Mouse (Mus musculus) brown adipose tissue, adult 24 weeks (tissue): ENCODE measurements at regions not wholly inside any gene's neighbourhood (a gene's known extent, or its start where the extent isn't known, plus 50 kb on each side); places are given as distances from the start of the nearest gene placed in this dataset.

Experiments
- H3K27ac ChIP-seq: fragments of 200-500 bp; replicated peaks from 2 replicates; pipeline ENCODE4 v1.5.1; 2012; ENCODE audit warnings: low read depth, mild to moderate bottlenecking, low read length
- H3K4me1 ChIP-seq: fragments of 200-500 bp; 2 replicates; pipeline ENCODE4 v1.6.1; 2012; ENCODE audit warnings: low read length, mixed read lengths; ENCODE audit not compliant: control insufficient read depth, insufficient read depth, insufficient read length
- H3K4me3 ChIP-seq: fragments of 200-500 bp; 2 replicates; pipeline ENCODE4 v1.5.1; 2012; ENCODE audit warnings: low read depth, mild to moderate bottlenecking, low read length, moderate library complexity; ENCODE audit not compliant: insufficient read depth

GRCm38 (mm10) chr13:59968584-59969240 is 145.8 kb upstream of the Tut7 start:
- H3K4me3 ChIP-seq, result no peak overlapping the region
- no peak overlapping the region for H3K27ac ChIP-seq
- H3K4me1 ChIP-seq, result no peaks in the 10 kb centered on the region

GRCm38 (mm10) chr13:59966535-59967255 is 143.7 kb upstream of the Tut7 start:
- H3K27ac ChIP-seq, result no peak overlapping the region
- H3K4me3 ChIP-seq, result no peak overlapping the region
- H3K4me1 ChIP-seq, result no peaks in the 10 kb centered on the region

- H3K4me1 ChIP-seq, result no peaks in the 10 kb centered on the region
- H3K4me3 ChIP-seq, result no peak overlapping the region
Measured at GRCm38 (mm10) chr13:59964981-59965380, 142.0 kb upstream of the Tut7 start.

GRCm38 (mm10) chr13:59962676-59963664 is 140.0 kb upstream of the Tut7 start:
- Histone ChIP-seq H3K4me1 (no peaks in the 10 kb centered on the region), H3K4me3 (no peak overlapping the region), H3K27ac (no peak overlapping the region)

More at GRCm38 (mm10) chr13:59964981-59965380, 142.0 kb upstream of the Tut7 start:
- no peak overlapping the region for H3K27ac ChIP-seq

- Histone ChIP-seq H3K27ac (no peak overlapping the region), H3K4me3 (no peak overlapping the region), H3K4me1 (no peaks in the 10 kb centered on the region)
Measured at GRCm38 (mm10) chr13:59956441-59956840, 133.5 kb upstream of the Tut7 start.

GRCm38 (mm10) chr13:59952809-59953208 is 129.9 kb upstream of the Tut7 start:
- Histone ChIP-seq H3K4me1 (peaks cover 4% of the 10 kb centered on the region; the same call in 1 of the 2 replicates), H3K27ac (no peak overlapping the region), H3K4me3 (no peak overlapping the region)

- Histone ChIP-seq H3K4me3 (no peak overlapping the region), H3K4me1 (peaks cover 4% of the 10 kb centered on the region; the same call in 1 of the 2 replicates), H3K27ac (no peak overlapping the region)
Measured at GRCm38 (mm10) chr13:59952116-59952515, 129.2 kb upstream of the Tut7 start.

GRCm38 (mm10) chr13:59950281-59950680 is 127.3 kb upstream of the Tut7 start:
- Histone ChIP-seq H3K4me3 (no peak overlapping the region), H3K4me1 (peaks cover 6% of the 10 kb centered on the region), H3K27ac (peak overlapping the region; percentile 92)

- peaks cover 6% of the 10 kb centered on the region for H3K4me1 ChIP-seq
- no peak overlapping the region for H3K4me3 ChIP-seq
- peak overlapping the region; percentile 92 for H3K27ac ChIP-seq
Measured at GRCm38 (mm10) chr13:59949471-59949870, 126.5 kb upstream of the Tut7 start.

GRCm38 (mm10) chr13:59948496-59949138 is 125.7 kb upstream of the Tut7 start:
- Histone ChIP-seq H3K27ac (no peak overlapping the region), H3K4me3 (no peak overlapping the region), H3K4me1 (peaks cover 6% of the 10 kb centered on the region)

- Histone ChIP-seq H3K4me3 (no peak overlapping the region), H3K27ac (no peak overlapping the region)
Measured at GRCm38 (mm10) chr13:59947461-59947860, 124.5 kb upstream of the Tut7 start.

GRCm38 (mm10) chr13:59946509-59946908 is 123.6 kb upstream of the Tut7 start:
- Histone ChIP-seq H3K27ac (no peak overlapping the region), H3K4me1 (peaks cover 6% of the 10 kb centered on the region)

More at GRCm38 (mm10) chr13:59947461-59947860, 124.5 kb upstream of the Tut7 start:
- peaks cover 6% of the 10 kb centered on the region for H3K4me1 ChIP-seq

GRCm38 (mm10) chr13:59945631-59946030 is 122.7 kb upstream of the Tut7 start:
- H3K4me1 ChIP-seq, result peaks cover 6% of the 10 kb centered on the region
- H3K4me3 ChIP-seq, result no peak overlapping the region

More at GRCm38 (mm10) chr13:59946509-59946908, 123.6 kb upstream of the Tut7 start:
- no peak overlapping the region for H3K4me3 ChIP-seq

GRCm38 (mm10) chr13:59943602-59944140 is 120.7 kb upstream of the Tut7 start:
- Histone ChIP-seq H3K4me3 (no peak overlapping the region), H3K27ac (no peak overlapping the region), H3K4me1 (peaks cover 3% of the 10 kb centered on the region)

More at GRCm38 (mm10) chr13:59945631-59946030, 122.7 kb upstream of the Tut7 start:
- no peak overlapping the region for H3K27ac ChIP-seq
